8 mouse cellular contexts compared by ENCODE assay signal in the genomic region with DNA sequence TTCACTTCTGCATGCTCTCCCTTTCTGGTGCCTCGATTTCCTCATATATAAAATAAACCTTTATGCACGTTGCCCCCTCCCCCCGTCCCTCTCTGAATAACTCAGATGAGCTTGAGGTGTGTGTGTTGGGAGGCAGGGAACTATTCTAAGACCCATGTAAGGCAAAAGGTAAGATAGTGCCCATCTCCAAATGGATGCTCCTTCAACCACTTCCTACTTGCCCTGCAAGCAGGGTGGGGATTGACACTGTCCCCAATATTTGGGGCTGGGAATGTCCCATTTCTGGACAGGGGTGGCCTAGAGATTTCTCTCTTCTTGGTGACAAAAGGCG. TPM values are rescaled to one million over a fixed set of nuclear protein-coding genes. Genes with fewer than 3 reads are reported as not detected.
DNase-seq lines count a peak whose midpoint lies in the region; ATAC-seq and TF ChIP-seq lines count a peak whose summit lies in the region.

No protein-coding gene starts in this region.

- 0 out of 2 replicates have a peak, but pooled peaks cover 2% of the 10 kb centered on the region for H3K4me1 ChIP-seq in lung, postnatal 0 days (ENCODE audit: insufficient read depth, low read depth, low read length)
- peaks cover 35% of the 10 kb centered on the region for H3K4me1 ChIP-seq in forebrain, embryonic 15.5 days
- peaks cover 17% of the 10 kb centered on the region for H3K4me1 ChIP-seq in limb, embryonic 14.5 days (ENCODE audit: control insufficient read depth, insufficient read depth, low read length)
- peaks cover 2% of the 10 kb centered on the region; the same call in 1 of the 2 replicates for H3K4me1 ChIP-seq in stomach, embryonic 14.5 days (ENCODE audit: control insufficient read depth, insufficient read depth, low read length)

- H3K36me3 ChIP-seq in lung, postnatal 0 days (ENCODE audit: insufficient read depth, low read length), result no peaks in the 10 kb centered on the region
- no peaks in the 10 kb centered on the region for H3K36me3 ChIP-seq in forebrain, embryonic 15.5 days
- no peaks in the 10 kb centered on the region for H3K36me3 ChIP-seq in limb, embryonic 14.5 days (ENCODE audit: control insufficient read depth, insufficient read depth, low read length)
- H3K36me3 ChIP-seq in stomach, embryonic 14.5 days (ENCODE audit: control insufficient read depth, insufficient read depth, low read length), result no peaks in the 10 kb centered on the region

- WGBS in lung, postnatal 0 days, result 0% methylated on average over 3 of the region's 4 CpGs
- WGBS in forebrain, embryonic 15.5 days, result 4% methylated on average over 4 of the region's 4 CpGs
- WGBS in limb, embryonic 14.5 days, result 7% methylated on average over 4 of the region's 4 CpGs
- 10% methylated on average over 4 of the region's 4 CpGs for WGBS in stomach, embryonic 14.5 days

- peak overlapping the region; percentile 74; the same call in 1 of the 2 replicates for H3K27ac ChIP-seq in lung, postnatal 0 days (ENCODE audit: low read length)
- H3K27ac ChIP-seq in forebrain, embryonic 15.5 days (replicated peaks), result no peak overlapping the region
- H3K27ac ChIP-seq in limb, embryonic 14.5 days (replicated peaks; ENCODE audit: low read depth, low read length), result no peak overlapping the region
- no peak overlapping the region for H3K27ac ChIP-seq in stomach, embryonic 14.5 days (ENCODE audit: low read length)

- H3K9me3 ChIP-seq in lung, postnatal 0 days (ENCODE audit: low read length), result no peaks in the 10 kb centered on the region
- H3K9me3 ChIP-seq in forebrain, embryonic 15.5 days, result no peaks in the 10 kb centered on the region
- H3K9me3 ChIP-seq in limb, embryonic 14.5 days (ENCODE audit: control insufficient read depth, low read length), result peaks cover 16% of the 10 kb centered on the region; the same call in 1 of the 2 replicates
- no peaks in the 10 kb centered on the region; the same call in 1 of the 2 replicates for H3K9me3 ChIP-seq in stomach, embryonic 14.5 days (ENCODE audit: control insufficient read depth, low read depth, low read length)

- no peak for ATAC-seq in lung, postnatal 0 days
- no peak; the same call in 1 of the 2 replicates for ATAC-seq in forebrain, embryonic 15.5 days (replicated peaks)
- peak; percentile 18; the same call in 1 of the 2 replicates for ATAC-seq in limb, embryonic 14.5 days (ENCODE audit: low FRiP score, low read depth)
- no peak; the same call in 1 of the 2 replicates for ATAC-seq in stomach, embryonic 14.5 days (ENCODE audit: insufficient number of reproducible peaks, insufficient read depth, low FRiP score, low read depth)
- ATAC-seq in megakaryocyte progenitor cell, adult 5-6 weeks (replicated peaks; ENCODE audit: poor library complexity), result no peak

- DNase-seq in lung, postnatal 0 days (ENCODE audit: low spot score), result no peak
- no peak for DNase-seq in lung, postnatal 10 days
- no peak for DNase-seq in limb, embryonic 14.5 days (ENCODE audit: low spot score)
- DNase-seq in layer of hippocampus, adult 18-20 months (ENCODE audit: low spot score in 2 of 2), result no peak
- DNase-seq in right cerebral cortex, postnatal 14 days, result no peak

- TF ChIP-seq POLR2A in limb, embryonic 14.5 days (IDR thresholded peaks at IDR 0.05; ENCODE audit: borderline replicate concordance, extremely low read depth, insufficient read depth, insufficient read length), result no peak

- peaks cover 22% of the 10 kb centered on the region; the same call in 1 of the 2 replicates for H3K27me3 ChIP-seq in lung, postnatal 0 days (replicated peaks; ENCODE audit: insufficient read depth, low read length)
- peaks cover 19% of the 10 kb centered on the region; the same call in 1 of the 2 replicates for H3K27me3 ChIP-seq in forebrain, embryonic 15.5 days
- H3K27me3 ChIP-seq in limb, embryonic 14.5 days (ENCODE audit: control insufficient read depth, insufficient read depth, low read length), result peaks cover 44% of the 10 kb centered on the region
- H3K27me3 ChIP-seq in stomach, embryonic 14.5 days (ENCODE audit: control insufficient read depth, insufficient read depth, low read length), result peaks cover 13% of the 10 kb centered on the region; the same call in 1 of the 2 replicates

- peak overlapping the region; percentile 54 for H3K4me3 ChIP-seq in lung, postnatal 0 days (ENCODE audit: low read depth, low read length)
- H3K4me3 ChIP-seq in forebrain, embryonic 15.5 days, result peak overlapping the region; percentile 58
- peak overlapping the region; percentile 48 for H3K4me3 ChIP-seq in limb, embryonic 14.5 days (replicated peaks; ENCODE audit: low read length)
- peak overlapping the region; percentile 41 for H3K4me3 ChIP-seq in stomach, embryonic 14.5 days (ENCODE audit: low read depth, low read length)

- no peak for TF ChIP-seq CTCF in lung, postnatal 0 days (IDR thresholded peaks at IDR 0.05)

- peak overlapping the region; percentile 92 for H3K4me2 ChIP-seq in lung, postnatal 0 days (replicated peaks; ENCODE audit: low read depth, low read length)
- peak overlapping the region; percentile 74 for H3K4me2 ChIP-seq in forebrain, embryonic 15.5 days (replicated peaks)
- peak overlapping the region; percentile 86 for H3K4me2 ChIP-seq in limb, embryonic 14.5 days (replicated peaks; ENCODE audit: low read depth, low read length, severe bottlenecking)
- peak overlapping the region; percentile 88 for H3K4me2 ChIP-seq in stomach, embryonic 14.5 days (replicated peaks; ENCODE audit: low read depth, low read length)

- peak; percentile 28; the same call in 1 of the 2 replicates for TF ChIP-seq EP300 in lung, postnatal 0 days (IDR thresholded peaks at IDR 0.05)

- no peak overlapping the region for H3K9ac ChIP-seq in lung, postnatal 0 days (replicated peaks; ENCODE audit: low read depth)
- H3K9ac ChIP-seq in forebrain, embryonic 15.5 days (replicated peaks), result peak overlapping the region; percentile 64
- no peak overlapping the region for H3K9ac ChIP-seq in limb, embryonic 14.5 days (ENCODE audit: low read depth, low read length, severe bottlenecking)
- 0 out of 2 replicates have a peak overlapping the region, but pooled peaks have one; percentile 4 for H3K9ac ChIP-seq in stomach, embryonic 14.5 days (replicated peaks; ENCODE audit: low read depth, low read length)

RNA-seq across cellular contexts. Expression of a gene that starts 0.4 kb away (rescaled TPM):
- 4.3 and 7.2 TPM in 2 replicates for polyA plus RNA-seq in lung, postnatal 0 days (2015; fragmentation: Nextera tagmentation; extraction: Ambion mirVana)
- 18.1 and 19.7 TPM in 2 replicates for polyA plus RNA-seq in forebrain, embryonic 15.5 days (2015; fragmentation: Nextera tagmentation; extraction: Ambion mirVana)
- 10.3 and 17.1 TPM in 2 replicates for polyA plus RNA-seq in limb, embryonic 14.5 days (2012; rRNA removed)
- 4.8 and 5.6 TPM in 2 replicates for polyA plus RNA-seq in limb, embryonic 14.5 days (2014; fragmentation: Nextera tagmentation; extraction: Ambion mirVana)
- 5.6 and 7.1 TPM in 2 replicates for polyA plus RNA-seq in stomach, embryonic 14.5 days (2014; fragmentation: Nextera tagmentation; extraction: Ambion mirVana)
- total RNA-seq in layer of hippocampus, adult 18-20 months (2021), result 10 to 100 TPM; 27.3 to 27.8 TPM
- total RNA-seq in megakaryocyte progenitor cell, adult 5-6 weeks (2015), result 0.15 and 0.27 TPM in 2 replicates
- total RNA-seq in megakaryocyte progenitor cell, adult 5-6 weeks (2017), result 0.74 TPM in 1 of 2 replicates, not detected in the other

Comparison
In these comparisons a context has a peak if more than half of its experiments do, and no peak if none do; other contexts are left out.
1. H3K9ac ChIP-seq: peak in forebrain, embryonic 15.5 days (single experiment) and stomach, embryonic 14.5 days (single experiment); none in lung, postnatal 0 days (single experiment) and limb, embryonic 14.5 days (single experiment).
2. Peak in every context shown above with its lines, with median percentiles within 50 percentile points of each other: H3K4me2 ChIP-seq and H3K4me3 ChIP-seq.